Mouse (Mus musculus) forebrain, embryonic 10.5 days (tissue): ENCODE results near the gene Atp6v0a1. TPM values are rescaled to one million over a fixed set of nuclear protein-coding genes. Genes with fewer than 3 reads are reported as not detected.
"Not testable (repeated sequence)": the region's sequence is repeated elsewhere in the genome, so short reads cannot be mapped to it uniquely, and the experiment has no call there.

Experiments used
- DNase-seq: peaks from one replicate; pipeline ENCODE4 v3.0.0-alpha.2; 2017; ENCODE audit warnings: low spot score; ENCODE audit errors: extremely low spot score
- H3K27ac ChIP-seq: fragments of 300-500 bp; sonication (generic); 2 replicates; pipeline ENCODE4 v1.5.1; 2016; ENCODE audit warnings: mild to moderate bottlenecking
- H3K27me3 ChIP-seq: fragments of 300-500 bp; sonication (generic); 2 replicates; pipeline ENCODE4 v1.6.1; 2016; ENCODE audit warnings: mild to moderate bottlenecking; ENCODE audit not compliant: poor library complexity, severe bottlenecking
- H3K36me3 ChIP-seq: fragments of 300-500 bp; sonication (generic); replicated peaks from 2 replicates; pipeline ENCODE4 v1.6.1; 2016; ENCODE audit warnings: mild to moderate bottlenecking, moderate library complexity
- H3K4me1 ChIP-seq: fragments of 300-500 bp; sonication (generic); 2 replicates; pipeline ENCODE4 v1.6.1; 2016
- H3K4me3 ChIP-seq: fragments of 300-500 bp; sonication (generic); 2 replicates; pipeline ENCODE4 v1.5.1; 2016; ENCODE audit warnings: mild to moderate bottlenecking, moderate library complexity
- H3K9me3 ChIP-seq: fragments of 300-500 bp; sonication (generic); 2 replicates; pipeline ENCODE4 v1.6.1; 2016; ENCODE audit warnings: mild to moderate bottlenecking, moderate library complexity
- WGBS: fragments of 180-500 bp; shearing (Covaris S2); methylation state at CpG from one replicate; pipeline ENCODE4 v1.1.7; 2016; 5-methylcytosine and 5-hydroxymethylcytosine counted together
- polyA plus RNA-seq: library from polyadenylated mRNA; unstranded; fragments of >200 nt; fragmentation: Nextera tagmentation; extraction: Ambion mirVana; gene quantifications from 2 replicates; pipeline ENCODE4 v1.2.1, GENCODE M21; 2016

Gene Atp6v0a1
- polyA plus RNA-seq, 1 experiment from 2014 or later, result 34.5 TPM

DNA sequence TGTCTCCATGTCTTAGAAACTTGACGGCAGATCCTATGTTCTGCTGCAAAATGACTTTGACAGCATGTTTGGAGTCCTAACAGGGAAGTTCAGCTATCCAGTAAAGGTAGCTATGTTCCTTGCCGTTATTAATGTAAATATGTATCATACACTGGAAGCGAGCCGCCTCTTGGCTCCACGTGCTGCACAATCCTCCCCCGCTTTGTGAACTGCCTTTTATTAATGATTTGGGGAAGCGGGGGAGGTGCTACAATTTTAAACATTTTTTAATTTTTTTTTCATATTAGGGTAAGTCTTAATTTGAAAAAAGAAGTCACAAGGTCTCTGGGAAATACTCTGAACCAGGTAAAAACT, 25.5 kb upstream of the Atp6v0a1 start:
- no peak overlapping the region for H3K4me3 ChIP-seq

DNA sequence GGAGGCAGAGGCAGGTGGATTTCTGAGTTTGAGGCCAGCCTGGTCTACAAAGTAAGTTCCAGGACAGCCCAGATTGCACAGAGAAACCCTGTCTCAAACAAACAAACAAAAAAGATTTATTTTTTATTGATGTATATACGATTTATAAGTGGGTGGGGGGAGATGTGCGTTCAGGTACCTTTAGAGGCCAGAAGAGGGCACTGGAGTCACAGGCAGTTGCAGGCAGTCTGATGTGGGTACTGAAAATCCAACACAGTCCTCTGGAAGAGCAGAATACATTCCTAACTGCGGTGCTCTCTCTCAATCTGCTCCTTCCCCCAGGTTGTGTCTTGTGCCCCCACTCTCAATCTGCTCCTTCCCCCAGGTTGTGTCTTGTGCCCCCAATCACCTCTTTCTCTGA, 23.6 kb upstream of the Atp6v0a1 start:
- Histone ChIP-seq H3K4me3 (no peak overlapping the region), H3K4me1 (peaks cover 9% of the 10 kb centered on the region), H3K27ac (no peak overlapping the region), H3K9me3 (no peaks in the 10 kb centered on the region), H3K27me3 (peaks cover 25% of the 10 kb centered on the region), H3K36me3 (no peaks in the 10 kb centered on the region)
- 46% methylated on average over 3 of the region's 3 CpGs for WGBS
- no peak for DNase-seq

More for the DNA sequence above, 25.5 kb upstream of the Atp6v0a1 start:
- no peak for DNase-seq
- WGBS, result 83% methylated on average over 7 of the region's 7 CpGs
- no peaks in the 10 kb centered on the region for H3K9me3 ChIP-seq
- H3K27me3 ChIP-seq, result peaks cover 35% of the 10 kb centered on the region
- no peaks in the 10 kb centered on the region for H3K36me3 ChIP-seq
- no peak overlapping the region for H3K27ac ChIP-seq
- peaks cover 9% of the 10 kb centered on the region for H3K4me1 ChIP-seq

DNA sequence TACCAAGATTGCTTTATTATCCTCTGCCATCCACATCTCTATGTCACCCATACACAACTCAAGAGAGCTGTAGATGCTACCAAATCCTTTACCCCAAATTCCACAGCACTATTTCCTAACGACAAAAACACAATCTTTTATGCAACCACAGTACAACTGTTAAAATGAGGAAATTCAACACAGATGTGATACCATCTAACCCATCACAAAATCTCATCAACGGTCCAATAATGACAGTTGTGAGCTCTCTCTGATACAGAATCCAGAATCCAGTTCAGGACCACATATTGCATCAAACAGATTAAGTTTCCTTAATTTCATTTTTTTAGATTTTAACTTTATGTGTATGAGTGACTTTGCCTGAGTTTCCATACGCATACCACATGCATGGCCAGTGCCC, 20.6 kb upstream of the Atp6v0a1 start:
- no peak overlapping the region for H3K27ac ChIP-seq
- peaks cover 5% of the 10 kb centered on the region for H3K4me1 ChIP-seq
- no peak for DNase-seq
- no peaks in the 10 kb centered on the region for H3K36me3 ChIP-seq
- no peaks in the 10 kb centered on the region for H3K27me3 ChIP-seq
- H3K9me3 ChIP-seq, result no peaks in the 10 kb centered on the region
- WGBS, result 85% methylated on average over 3 of the region's 3 CpGs
- no peak overlapping the region for H3K4me3 ChIP-seq

DNA sequence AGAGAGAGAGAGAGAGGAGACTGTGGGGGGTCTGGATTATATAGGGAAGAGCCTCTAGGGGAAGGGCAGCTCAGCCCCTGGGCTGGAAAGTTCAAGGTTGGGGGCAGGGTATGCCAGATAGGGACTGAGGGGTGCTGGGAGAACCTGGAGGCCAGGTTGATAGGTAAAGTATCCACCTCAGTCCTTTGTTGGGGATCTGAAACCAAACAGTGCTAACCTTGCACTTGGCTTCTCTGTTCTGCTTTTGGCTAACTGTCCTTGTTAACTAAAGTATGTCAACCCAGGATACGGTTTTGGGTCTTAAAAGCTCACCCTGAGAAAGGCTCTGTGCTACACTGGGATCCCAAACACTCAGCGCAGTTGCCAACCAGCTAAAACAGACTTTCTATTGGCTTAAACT, 19.6 kb upstream of the Atp6v0a1 start:
- Histone ChIP-seq H3K9me3 (no peaks in the 10 kb centered on the region), H3K4me3 (no peak overlapping the region), H3K36me3 (no peaks in the 10 kb centered on the region), H3K27ac (no peak overlapping the region), H3K4me1 (peaks cover 4% of the 10 kb centered on the region; the same call in 1 of the 2 replicates), H3K27me3 (no peaks in the 10 kb centered on the region)
- no peak for DNase-seq
- 71% methylated on average over 2 of the region's 2 CpGs for WGBS

DNA sequence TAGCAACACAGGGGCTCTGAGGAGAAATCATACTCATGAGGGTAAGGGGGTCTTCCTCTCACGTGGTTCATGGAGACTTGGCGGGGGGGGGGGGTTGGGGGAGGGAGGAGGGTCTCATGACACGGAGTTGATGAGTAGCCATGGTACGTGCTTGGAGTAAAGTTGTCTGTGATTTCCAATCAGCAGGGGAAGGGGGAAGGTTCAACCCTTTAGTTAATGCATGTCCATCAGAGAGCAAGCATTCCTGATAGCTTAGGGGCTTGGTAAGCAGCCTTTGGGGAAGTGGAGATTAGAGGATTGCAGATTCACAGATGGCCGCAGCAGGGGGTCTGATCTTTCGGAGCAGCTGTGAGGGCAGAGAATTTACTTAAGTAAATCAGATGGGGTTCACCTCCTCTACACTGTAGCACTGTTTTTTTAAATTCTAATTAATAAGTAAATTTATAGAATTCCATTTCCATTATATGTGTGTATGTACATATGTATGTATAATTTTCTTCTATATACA, 18.2 kb upstream of the Atp6v0a1 start:
- DNase-seq, result no peak
- no peak overlapping the region for H3K4me3 ChIP-seq
- no peaks in the 10 kb centered on the region for H3K36me3 ChIP-seq
- H3K4me1 ChIP-seq, result peaks cover 4% of the 10 kb centered on the region; the same call in 1 of the 2 replicates
- WGBS, result 24% methylated on average over 6 of the region's 6 CpGs
- H3K27ac ChIP-seq, result no peak overlapping the region
- H3K9me3 ChIP-seq, result no peaks in the 10 kb centered on the region
- H3K27me3 ChIP-seq, result no peaks in the 10 kb centered on the region

DNA sequence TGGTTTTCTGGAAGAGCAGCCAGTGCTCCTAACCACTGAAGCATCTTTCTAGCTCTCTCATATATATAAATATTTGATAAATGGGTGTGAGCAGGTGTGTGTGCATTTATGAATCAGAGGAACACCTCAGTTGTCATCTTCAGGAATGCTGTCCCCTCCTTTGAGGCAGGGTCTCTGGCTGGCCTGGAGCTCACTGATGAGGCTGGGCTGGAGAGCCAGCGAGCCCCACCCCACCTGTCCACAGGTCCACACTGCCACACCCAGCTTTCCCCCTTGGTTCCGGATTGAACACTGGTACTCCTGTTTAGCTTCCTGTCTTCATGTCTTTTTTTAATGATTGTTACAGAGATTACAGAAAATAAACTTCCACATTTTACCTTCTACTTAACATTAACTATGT, 15.8 kb upstream of the Atp6v0a1 start:
- no peaks in the 10 kb centered on the region for H3K27me3 ChIP-seq
- H3K36me3 ChIP-seq, result no peaks in the 10 kb centered on the region
- no peaks in the 10 kb centered on the region for H3K9me3 ChIP-seq
- no peak overlapping the region for H3K4me3 ChIP-seq
- H3K4me1 ChIP-seq, result peaks cover 4% of the 10 kb centered on the region; the same call in 1 of the 2 replicates
- 86% methylated on average over 2 of the region's 2 CpGs for WGBS
- H3K27ac ChIP-seq, result no peak overlapping the region
- no peak for DNase-seq

DNA sequence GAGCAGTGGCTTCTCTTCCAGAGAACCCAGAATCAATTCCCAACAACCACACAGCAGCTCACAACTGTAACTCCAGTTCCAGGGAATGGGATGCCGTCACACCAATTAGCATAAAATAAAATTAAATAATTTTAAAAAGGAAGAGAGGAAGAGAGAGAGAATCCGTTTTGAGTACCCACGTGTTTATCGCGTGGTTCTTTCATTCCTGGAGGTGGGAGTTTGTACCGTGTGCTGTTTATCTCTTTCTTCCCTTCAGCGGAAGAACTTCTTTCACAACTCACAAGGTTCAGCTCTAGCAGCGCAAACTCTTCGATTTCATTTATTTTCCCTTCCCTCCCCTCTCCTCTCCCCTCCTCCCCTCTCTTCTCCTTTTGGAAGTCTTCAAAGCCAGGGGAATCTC, 15.0 kb upstream of the Atp6v0a1 start:
- no peak for DNase-seq
- Histone ChIP-seq H3K4me1 (peaks cover 4% of the 10 kb centered on the region; the same call in 1 of the 2 replicates), H3K9me3 (no peaks in the 10 kb centered on the region), H3K36me3 (no peaks in the 10 kb centered on the region), H3K4me3 (no peak overlapping the region), H3K27me3 (no peaks in the 10 kb centered on the region), H3K27ac (no peak overlapping the region)
- 68% methylated on average over 9 of the region's 9 CpGs for WGBS

DNA sequence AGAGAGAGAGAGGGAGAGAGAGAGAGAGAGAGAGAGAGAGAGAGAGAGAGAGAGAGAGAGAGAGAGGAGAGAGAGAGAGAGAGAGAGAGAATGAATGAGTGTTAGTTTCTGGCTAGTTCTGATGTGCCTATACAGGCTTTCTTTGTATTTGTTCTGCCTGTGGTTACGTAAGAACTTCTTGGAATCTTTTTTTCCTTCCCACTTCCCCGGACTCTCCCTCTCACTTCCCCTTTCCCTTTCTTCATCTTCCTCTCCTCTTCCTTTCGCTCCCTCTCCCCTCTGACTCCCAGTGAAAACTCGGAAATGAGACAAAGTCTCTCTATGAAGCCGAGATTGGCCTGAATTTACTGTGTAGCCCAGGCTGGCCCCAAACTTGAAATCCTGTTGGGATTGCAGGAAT, 14.6 kb upstream of the Atp6v0a1 start:
- DNase-seq, result no peak
- Histone ChIP-seq H3K36me3 (no peaks in the 10 kb centered on the region), H3K27ac (no peak overlapping the region), H3K27me3 (no peaks in the 10 kb centered on the region), H3K4me3 (no peak overlapping the region), H3K4me1 (peaks cover 4% of the 10 kb centered on the region; the same call in 1 of the 2 replicates), H3K9me3 (no peaks in the 10 kb centered on the region)
- WGBS, result 80% methylated on average over 5 of the region's 5 CpGs

DNA sequence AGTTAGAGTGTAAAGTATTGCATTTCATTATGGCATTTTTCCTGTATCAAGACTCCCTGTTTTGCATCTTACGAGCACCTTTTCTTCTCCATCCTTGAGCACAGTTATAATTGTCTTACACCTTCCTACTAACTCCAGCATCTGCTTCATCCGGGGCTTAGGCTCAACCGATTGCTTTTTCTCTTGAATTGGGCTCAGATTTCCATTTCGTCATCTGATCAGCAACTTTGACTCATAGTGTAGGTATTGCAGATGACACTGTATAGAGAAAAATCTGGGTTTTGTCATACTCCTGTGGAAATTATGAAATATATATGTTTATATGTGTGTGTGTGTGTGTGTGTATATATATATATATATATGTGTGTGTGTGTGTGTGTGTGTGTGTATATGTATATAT, 12.8 kb upstream of the Atp6v0a1 start:
- peaks cover 8% of the 10 kb centered on the region for H3K27me3 ChIP-seq
- no peak overlapping the region for H3K4me3 ChIP-seq
- H3K4me1 ChIP-seq, result no peaks in the 10 kb centered on the region
- no peak overlapping the region for H3K27ac ChIP-seq
- H3K9me3 ChIP-seq, result no peaks in the 10 kb centered on the region
- DNase-seq, result no peak
- WGBS, result 90% methylated on average over 4 of the region's 4 CpGs
- no peaks in the 10 kb centered on the region for H3K36me3 ChIP-seq

DNA sequence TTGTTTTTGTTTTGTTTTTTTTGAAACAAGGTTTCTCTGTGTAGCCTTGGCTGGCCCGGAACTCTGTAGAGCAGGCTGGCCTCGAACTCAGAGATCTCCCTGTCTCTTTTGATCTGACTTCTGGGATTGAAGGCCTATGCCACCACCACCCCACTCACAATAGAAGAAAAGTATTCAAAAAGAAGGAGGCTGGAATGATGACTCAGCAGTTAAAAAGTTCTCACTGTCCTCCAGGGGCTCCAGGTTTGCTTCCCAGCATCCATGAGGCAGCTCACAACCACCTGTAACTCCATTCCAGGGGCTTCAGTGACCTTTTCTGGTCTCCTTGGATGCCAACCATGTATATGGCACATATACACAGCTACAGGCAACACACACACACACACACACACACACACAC, 10.4 kb upstream of the Atp6v0a1 start:
- Histone ChIP-seq H3K4me3 (no peak overlapping the region), H3K27ac (no peak overlapping the region), H3K27me3 (peaks cover 9% of the 10 kb centered on the region), H3K9me3 (no peaks in the 10 kb centered on the region), H3K36me3 (no peaks in the 10 kb centered on the region), H3K4me1 (no peaks in the 10 kb centered on the region)
- no peak for DNase-seq
- WGBS, result 87% methylated on average over 2 of the region's 2 CpGs

DNA sequence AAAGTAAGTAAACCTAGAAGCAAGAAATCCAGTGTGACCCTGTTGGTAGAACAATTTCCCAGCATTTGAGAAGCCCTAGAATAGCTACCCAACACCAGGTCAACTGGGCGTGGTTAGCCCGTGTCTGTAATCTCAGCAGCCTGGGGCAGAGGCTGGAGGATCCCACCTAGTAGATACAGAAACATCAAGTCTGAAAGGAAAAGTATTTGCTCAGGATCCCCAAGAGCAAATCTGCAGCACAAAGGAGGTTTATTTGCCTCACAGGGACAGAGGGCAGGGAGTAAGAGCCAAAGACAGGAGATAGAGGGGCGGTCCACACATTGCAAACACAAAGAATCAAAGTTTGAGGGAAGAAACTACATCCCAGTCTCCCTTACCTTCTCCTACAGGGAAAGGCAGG, 10.0 kb upstream of the Atp6v0a1 start:
- H3K27me3 ChIP-seq, result peaks cover 9% of the 10 kb centered on the region
- no peaks in the 10 kb centered on the region for H3K9me3 ChIP-seq
- H3K27ac ChIP-seq, result no peak overlapping the region
- no peaks in the 10 kb centered on the region for H3K36me3 ChIP-seq
- no peaks in the 10 kb centered on the region for H3K4me1 ChIP-seq
- WGBS, result 72% methylated on average over 3 of the region's 3 CpGs
- no peak overlapping the region for H3K4me3 ChIP-seq
- no peak for DNase-seq

DNA sequence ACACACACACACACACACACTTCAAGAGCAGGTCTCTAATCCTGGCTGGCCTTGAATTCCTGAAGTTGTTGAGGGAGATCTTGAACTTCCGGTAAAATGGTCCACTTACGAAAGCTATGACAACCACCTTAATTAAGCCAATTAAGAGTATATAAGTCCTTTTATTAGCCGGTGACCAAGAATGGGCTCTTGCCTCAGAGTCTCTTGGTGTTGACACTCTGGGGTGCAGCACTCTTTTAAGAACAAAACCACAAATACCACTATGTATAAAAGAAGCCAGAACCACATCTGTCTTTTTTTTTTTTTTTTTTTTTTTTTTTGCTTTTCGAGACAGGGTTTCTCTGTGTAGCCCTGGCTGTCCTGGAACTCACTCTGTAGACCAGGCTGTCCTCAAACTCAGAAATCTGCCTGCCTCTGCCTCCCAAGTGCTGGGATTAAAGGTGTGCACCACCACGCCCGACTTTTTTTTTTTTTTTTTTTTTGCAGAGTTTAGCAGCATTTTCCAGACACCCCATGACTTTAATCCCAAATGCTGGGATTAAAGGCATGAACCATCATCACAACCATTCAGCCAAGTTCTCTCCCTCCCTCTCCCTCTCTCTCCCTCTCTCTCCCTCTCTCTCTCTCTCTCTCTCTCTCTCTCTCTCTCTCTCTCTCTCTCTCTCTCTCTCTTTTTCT, 7.2 kb upstream of the Atp6v0a1 start:
- not testable (repeated sequence) for DNase-seq, H3K36me3 ChIP-seq, H3K9me3 ChIP-seq, H3K4me1 ChIP-seq, H3K27ac ChIP-seq, H3K4me3 ChIP-seq, H3K27me3 ChIP-seq
- WGBS, result 76% methylated on average over 6 of the region's 6 CpGs

DNA sequence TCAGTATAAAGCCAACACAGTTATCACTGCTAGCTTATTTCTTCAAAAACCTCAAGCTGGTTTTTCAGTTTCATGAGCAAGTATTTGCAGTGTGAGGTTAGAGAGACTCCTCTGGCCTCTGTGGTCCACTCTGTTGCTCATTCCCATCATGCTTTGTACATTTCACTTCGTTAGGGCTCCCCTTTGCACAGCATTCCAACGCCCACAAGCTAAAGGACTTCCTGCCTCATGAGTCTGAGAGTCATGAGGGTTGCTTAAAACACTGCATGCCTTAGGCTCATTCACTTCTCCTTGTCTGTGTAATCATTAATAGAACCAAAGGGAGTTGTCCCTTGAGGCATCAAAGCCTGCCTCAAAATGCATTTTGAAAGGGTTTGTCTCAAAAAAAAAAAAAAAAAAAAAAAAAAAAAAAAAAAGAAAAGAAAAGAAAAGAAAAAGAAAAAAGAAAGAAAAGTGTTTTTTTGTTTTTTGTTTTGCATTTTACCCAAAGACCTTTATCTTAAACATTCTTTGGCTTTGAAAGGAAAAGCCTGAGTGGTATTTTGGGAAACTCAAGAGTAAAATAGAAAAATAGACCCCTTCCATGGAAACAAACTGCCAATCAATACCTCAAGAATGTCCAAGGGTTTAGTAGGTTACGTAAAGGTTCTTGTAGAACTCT, 6.1 kb upstream of the Atp6v0a1 start:
- Histone ChIP-seq H3K27me3 (peaks cover 9% of the 10 kb centered on the region), H3K27ac (no peak overlapping the region), H3K4me3 (no peak overlapping the region), H3K4me1 (no peaks in the 10 kb centered on the region), H3K36me3 (no peaks in the 10 kb centered on the region), H3K9me3 (no peaks in the 10 kb centered on the region)
- WGBS, result 47% methylated on average over 3 of the region's 3 CpGs
- no peak for DNase-seq
